Comparison of ENCODE assay signal across 11 mouse cellular contexts in the genomic region with DNA sequence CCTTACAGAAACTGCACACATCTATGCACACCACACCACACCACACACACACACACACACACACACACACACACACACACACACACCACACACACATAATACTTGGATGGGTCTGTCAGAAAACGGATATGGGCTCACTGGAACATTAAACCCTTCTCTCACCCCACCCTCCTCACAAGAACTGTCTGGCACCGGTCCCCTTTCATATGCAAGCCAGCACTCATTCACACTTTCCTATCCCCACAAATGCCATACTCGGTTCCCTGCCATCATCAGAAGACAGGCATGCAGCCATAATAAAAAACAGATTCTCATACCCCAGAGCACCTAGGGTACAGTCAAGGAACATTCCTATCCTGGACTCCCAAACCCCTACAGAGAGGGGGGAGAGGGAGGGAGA. TPM values are rescaled to one million over a fixed set of nuclear protein-coding genes. Genes with fewer than 3 reads are reported as not detected.
DNase-seq lines count a peak whose midpoint lies in the region; ATAC-seq and TF ChIP-seq lines count a peak whose summit lies in the region.
"Had no signal": no experiment of that assay in that cellular context is flagged by ENCODE, and none has a peak within 500 bp of the region (broad histone marks: within the 10 kb centered on the region; RNA-seq: fewer than 3 reads in every experiment).

No protein-coding gene starts in this region.

- H3K27ac ChIP-seq in heart, embryonic 11.5 days (ENCODE audit: low read depth, low read length) = no peak overlapping the region
- no peak overlapping the region for H3K27ac ChIP-seq in cortical plate, adult 2 months (ENCODE audit: insufficient read depth, low read length)
- no peak overlapping the region for H3K27ac ChIP-seq in hindbrain, embryonic 14.5 days
- no peak overlapping the region for H3K27ac ChIP-seq in midbrain, embryonic 13.5 days

- WGBS in heart, embryonic 11.5 days (ENCODE audit: insufficient replicate concordance) = 38% methylated on average over 3 of the region's 3 CpGs
- WGBS in hindbrain, embryonic 14.5 days = 32% methylated on average over 3 of the region's 3 CpGs
- 60% methylated on average over 3 of the region's 3 CpGs for WGBS in midbrain, embryonic 13.5 days

- peaks cover 16% of the 10 kb centered on the region for H3K4me1 ChIP-seq in heart, embryonic 11.5 days (ENCODE audit: control insufficient read depth, insufficient read depth, low read length)
- no peaks in the 10 kb centered on the region; the same call in 1 of the 2 replicates for H3K4me1 ChIP-seq in cortical plate, adult 2 months (ENCODE audit: control insufficient read depth, insufficient read depth, low read length)
- no peaks in the 10 kb centered on the region; the same call in 1 of the 2 replicates for H3K4me1 ChIP-seq in hindbrain, embryonic 14.5 days (replicated peaks; ENCODE audit: control insufficient read depth, insufficient read depth, low read length)
- peaks cover 26% of the 10 kb centered on the region for H3K4me1 ChIP-seq in midbrain, embryonic 13.5 days (replicated peaks)

- no peak for TF ChIP-seq POLR2A in cortical plate, adult 2 months (IDR thresholded peaks at IDR 0.05; ENCODE audit: extremely low read depth, insufficient read depth, low read length)

- H3K9ac ChIP-seq in heart, embryonic 11.5 days (ENCODE audit: low read depth, low read length) = no peak overlapping the region
- H3K9ac ChIP-seq in hindbrain, embryonic 14.5 days = peak overlapping the region; percentile 95
- H3K9ac ChIP-seq in midbrain, embryonic 13.5 days (replicated peaks) = peak overlapping the region; percentile 90

- H3K27me3 ChIP-seq in heart, embryonic 11.5 days (ENCODE audit: control insufficient read depth, insufficient read depth, low read length) = 0 out of 2 replicates have a peak, but pooled peaks cover 2% of the 10 kb centered on the region
- no peaks in the 10 kb centered on the region for H3K27me3 ChIP-seq in hindbrain, embryonic 14.5 days (ENCODE audit: control insufficient read depth, insufficient read depth, low read length)
- no peaks in the 10 kb centered on the region for H3K27me3 ChIP-seq in midbrain, embryonic 13.5 days

- ATAC-seq in heart, embryonic 11.5 days (replicated peaks; ENCODE audit: insufficient number of reproducible peaks, low FRiP score, low TSS enrichment) = no peak
- ATAC-seq in hindbrain, embryonic 14.5 days (ENCODE audit: low FRiP score) = no peak
- no peak for ATAC-seq in midbrain, embryonic 13.5 days

- intact Hi-C loops in heart, postnatal 14 days (cut with DNase I) = loop anchor here (10.0 kb wide), 1 partner anchor 253 kb away; the partner anchor contains the start of genes Dhrs1 and Nop9

- DNase-seq in heart, postnatal 14 days = no peak
- no peak for DNase-seq in hindbrain, embryonic 14.5 days (ENCODE audit: low spot score)
- DNase-seq in c-Kit-positive CD71-positive TER-119-positive erythroid progenitor cells, embryonic 14.5 days (ENCODE audit: low spot score) = no peak
- no peak for DNase-seq in natural killer cell, adult 2 months (ENCODE audit: low spot score in 2 of 2)
- DNase-seq in left cerebral cortex, adult 18-20 months (ENCODE audit: low spot score in 2 of 2) = no peak

- H3K4me3 ChIP-seq in heart, embryonic 11.5 days (ENCODE audit: low read depth, low read length) = no peak overlapping the region
- H3K4me3 ChIP-seq in cortical plate, adult 2 months (ENCODE audit: insufficient read depth, low read length) = peak overlapping the region; percentile 69; the same call in 1 of the 2 replicates
- peak overlapping the region; percentile 91 for H3K4me3 ChIP-seq in hindbrain, embryonic 14.5 days (replicated peaks; ENCODE audit: low read length)
- H3K4me3 ChIP-seq in midbrain, embryonic 13.5 days (replicated peaks) = peak overlapping the region; percentile 87

- peak overlapping the region; percentile 99; the same call in 1 of the 2 replicates for H3K4me2 ChIP-seq in heart, embryonic 11.5 days
- peak overlapping the region; percentile 81 for H3K4me2 ChIP-seq in hindbrain, embryonic 14.5 days (replicated peaks)
- H3K4me2 ChIP-seq in midbrain, embryonic 13.5 days (replicated peaks) = peak overlapping the region; percentile 72

- H3K9me3 ChIP-seq in heart, embryonic 11.5 days (replicated peaks; ENCODE audit: control insufficient read depth, low read length) = no peaks in the 10 kb centered on the region
- no peaks in the 10 kb centered on the region for H3K9me3 ChIP-seq in hindbrain, embryonic 14.5 days (ENCODE audit: control insufficient read depth, low read length)
- H3K9me3 ChIP-seq in midbrain, embryonic 13.5 days = no peaks in the 10 kb centered on the region

- no peaks in the 10 kb centered on the region for H3K36me3 ChIP-seq in heart, embryonic 11.5 days (ENCODE audit: control insufficient read depth, insufficient read depth, low read length)
- H3K36me3 ChIP-seq in hindbrain, embryonic 14.5 days (replicated peaks; ENCODE audit: control insufficient read depth, insufficient read depth) = peaks cover 30% of the 10 kb centered on the region
- peaks cover 41% of the 10 kb centered on the region for H3K36me3 ChIP-seq in midbrain, embryonic 13.5 days

- TF ChIP-seq CTCF in cortical plate, adult 2 months (IDR thresholded peaks at IDR 0.05; ENCODE audit: extremely low read depth, insufficient read depth, low read length) = no peak

RNA-seq across cellular contexts. Expression of gene Carmil3, which starts 1.7 kb away (rescaled TPM):
- polyA plus RNA-seq in heart, embryonic 11.5 days (2014; fragmentation: Nextera tagmentation; extraction: Ambion mirVana) = 2.2 TPM in 2 replicates
- total RNA-seq in heart, postnatal 14 days (2021) = 1 to 10 TPM; 2.5 to 5.5 TPM
- 56.0 and 63.7 TPM in 2 replicates for polyA plus RNA-seq in cortical plate, adult 2 months (2012; rRNA removed)
- 30.0 and 31.1 TPM in 2 replicates for polyA plus RNA-seq in hindbrain, embryonic 14.5 days (2014; fragmentation: Nextera tagmentation; extraction: Ambion mirVana)
- polyA plus RNA-seq in midbrain, embryonic 13.5 days (2015; fragmentation: Nextera tagmentation; extraction: Ambion mirVana) = 17.0 and 24.5 TPM in 2 replicates
- total RNA-seq in left cerebral cortex, adult 18-20 months (2021) = 10 to 100 TPM; 38.0 to 49.1 TPM

RNA-seq across cellular contexts. Expression of gene Dhrs4, which starts 13.5 kb away (rescaled TPM):
- polyA plus RNA-seq in heart, embryonic 11.5 days (2014; fragmentation: Nextera tagmentation; extraction: Ambion mirVana) = 22.0 and 44.5 TPM in 2 replicates
- total RNA-seq in heart, postnatal 14 days (2021) = 100 to 1,000 TPM; 129 to 134 TPM
- polyA plus RNA-seq in cortical plate, adult 2 months (2012; rRNA removed) = 14.3 and 16.0 TPM in 2 replicates
- polyA plus RNA-seq in hindbrain, embryonic 14.5 days (2014; fragmentation: Nextera tagmentation; extraction: Ambion mirVana) = 12.4 and 14.1 TPM in 2 replicates
- 31.2 and 31.6 TPM in 2 replicates for polyA plus RNA-seq in midbrain, embryonic 13.5 days (2015; fragmentation: Nextera tagmentation; extraction: Ambion mirVana)
- 10 to 100 TPM; 19.0 to 19.2 TPM for total RNA-seq in left cerebral cortex, adult 18-20 months (2021)

RNA-seq across cellular contexts. Expression of gene Cpne6, which starts 18.1 kb away (rescaled TPM):
- polyA plus RNA-seq in heart, embryonic 11.5 days (2014; fragmentation: Nextera tagmentation; extraction: Ambion mirVana) = 0.32 and 0.43 TPM in 2 replicates
- not detected for total RNA-seq in heart, postnatal 14 days (2021)
- polyA plus RNA-seq in cortical plate, adult 2 months (2012; rRNA removed) = 195 and 268 TPM in 2 replicates
- polyA plus RNA-seq in hindbrain, embryonic 14.5 days (2014; fragmentation: Nextera tagmentation; extraction: Ambion mirVana) = 3.2 and 4.2 TPM in 2 replicates
- 0.70 and 0.88 TPM in 2 replicates for polyA plus RNA-seq in midbrain, embryonic 13.5 days (2015; fragmentation: Nextera tagmentation; extraction: Ambion mirVana)
- total RNA-seq in left cerebral cortex, adult 18-20 months (2021) = 100 to 1,000 TPM; 218 to 223 TPM

RNA-seq across cellular contexts. Expression of gene Nrl, which starts 32.7 kb away (rescaled TPM):
- polyA plus RNA-seq in heart, embryonic 11.5 days (2014; fragmentation: Nextera tagmentation; extraction: Ambion mirVana) = not detected in 2 replicates
- not detected for total RNA-seq in heart, postnatal 14 days (2021)
- polyA plus RNA-seq in cortical plate, adult 2 months (2012; rRNA removed) = 0.21 and 0.66 TPM in 2 replicates
- polyA plus RNA-seq in hindbrain, embryonic 14.5 days (2014; fragmentation: Nextera tagmentation; extraction: Ambion mirVana) = 0.10 and 0.17 TPM in 2 replicates
- polyA plus RNA-seq in midbrain, embryonic 13.5 days (2015; fragmentation: Nextera tagmentation; extraction: Ambion mirVana) = 0.08 TPM in 1 of 2 replicates, not detected in the other
- 1 to 10 TPM in 1 of 2 experiments, under 1 TPM in 1; 0.82 to 1.4 TPM for total RNA-seq in left cerebral cortex, adult 18-20 months (2021)
- polyA plus RNA-seq: embryonic facial prominence, embryonic 14.5 days; heart, postnatal 0 days; large intestine, adult 2 months had no signal

RNA-seq across cellular contexts. Expression of gene Pck2, which starts 48.0 kb away (rescaled TPM):
- polyA plus RNA-seq in heart, embryonic 11.5 days (2014; fragmentation: Nextera tagmentation; extraction: Ambion mirVana) = 28.0 and 33.0 TPM in 2 replicates
- total RNA-seq in heart, postnatal 14 days (2021) = 10 to 100 TPM; 17.7 to 23.0 TPM
- polyA plus RNA-seq in cortical plate, adult 2 months (2012; rRNA removed) = 27.2 and 35.7 TPM in 2 replicates
- 17.5 and 19.2 TPM in 2 replicates for polyA plus RNA-seq in hindbrain, embryonic 14.5 days (2014; fragmentation: Nextera tagmentation; extraction: Ambion mirVana)
- polyA plus RNA-seq in midbrain, embryonic 13.5 days (2015; fragmentation: Nextera tagmentation; extraction: Ambion mirVana) = 16.6 and 19.5 TPM in 2 replicates
- 10 to 100 TPM; 27.6 to 37.2 TPM for total RNA-seq in left cerebral cortex, adult 18-20 months (2021)

Comparison
In these comparisons a context has a peak if more than half of its experiments do, and no peak if none do; other contexts are left out.
1. RNA of gene Cpne6, which starts 18.1 kb away (polyA plus RNA-seq): 195 to 268 TPM in cortical plate, adult 2 months; 3.2 to 4.2 TPM in hindbrain, embryonic 14.5 days, 0.70 to 0.88 TPM in midbrain, embryonic 13.5 days and 0.32 to 0.43 TPM in heart, embryonic 11.5 days; every median in the first group is over 10 times any median in the second.
2. Peak in every context shown above with its lines, with median percentiles within 50 percentile points of each other: H3K4me2 ChIP-seq.